Mouse (Mus musculus): Measurements from ENCODE around the gene Tsn. TPM values are rescaled to one million over a fixed set of nuclear protein-coding genes. Genes with fewer than 3 reads are reported as not detected.

The Tsn gene
- polyA plus RNA-seq, 1 experiment: 12.6 TPM

DNA sequence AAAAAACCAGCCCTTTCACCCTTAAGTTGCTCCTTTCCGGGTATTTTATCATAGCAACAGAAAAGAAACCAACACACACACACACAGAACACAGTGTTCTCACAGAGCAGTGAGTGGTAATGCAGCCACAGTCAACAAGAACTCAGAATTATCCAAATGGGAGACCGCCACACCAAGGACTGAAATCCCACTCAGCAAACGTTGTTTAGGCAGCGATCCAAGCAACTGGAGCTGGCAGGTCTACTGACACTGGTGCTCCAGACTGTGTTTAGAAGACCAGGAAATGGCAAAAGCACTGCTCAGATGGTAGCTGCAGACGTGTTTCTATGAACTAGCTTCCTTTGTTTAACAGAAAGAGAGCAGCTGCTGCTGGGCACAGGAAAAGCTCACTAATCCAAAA is 16.7 kb downstream of the Tsn start:
- 72% methylated on average over 5 of the region's 5 CpGs for WGBS
- no peak overlapping the region for H3K4me3 ChIP-seq (ENCODE audit: low read depth, low read length)
- H3K36me3 ChIP-seq (ENCODE audit: control insufficient read depth, insufficient read depth, low read length): peaks cover 25% of the 10 kb centered on the region
- H3K27me3 ChIP-seq (ENCODE audit: control insufficient read depth, insufficient read depth, low read length): no peaks in the 10 kb centered on the region
- TF ChIP-seq CTCF (IDR thresholded peaks at IDR 0.05; ENCODE audit: extremely low read depth, insufficient read length, insufficient replicate concordance, low read depth, low read length) (no peak), POLR2A (IDR thresholded peaks at IDR 0.05; ENCODE audit: low read depth, low read length) (no peak)
- no peak overlapping the region for H3K27ac ChIP-seq (ENCODE audit: insufficient read depth, low read depth, low read length)
- H3K4me1 ChIP-seq (ENCODE audit: control insufficient read depth, insufficient read depth, insufficient read length, low read length): no peaks in the 10 kb centered on the region

DNA sequence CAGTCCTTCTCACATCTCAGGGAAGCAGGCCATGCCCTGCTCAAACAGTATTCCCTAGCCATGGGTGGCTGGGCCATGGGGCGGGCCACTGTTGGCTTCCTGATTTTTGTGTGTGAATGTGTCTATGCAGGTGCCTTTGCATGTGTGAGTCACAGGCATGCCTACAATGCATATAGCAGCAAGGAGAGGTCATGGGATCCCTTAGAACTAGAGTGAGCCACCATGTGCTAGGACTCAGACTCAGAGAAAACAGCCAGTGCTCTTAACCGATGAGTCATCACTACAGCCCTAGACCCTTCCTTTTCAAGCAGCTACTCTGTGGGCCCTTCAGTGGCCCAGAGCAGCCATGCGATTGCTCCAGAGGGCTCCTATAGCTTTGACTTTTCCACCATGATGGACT is 17.3 kb downstream of the Tsn start:
- WGBS: 95% methylated on average over 3 of the region's 3 CpGs
- Histone ChIP-seq H3K27me3 (ENCODE audit: control insufficient read depth, insufficient read depth, low read length) (no peaks in the 10 kb centered on the region), H3K27ac (ENCODE audit: insufficient read depth, low read depth, low read length) (no peak overlapping the region), H3K4me3 (ENCODE audit: low read depth, low read length) (no peak overlapping the region), H3K36me3 (ENCODE audit: control insufficient read depth, insufficient read depth, low read length) (peaks cover 22% of the 10 kb centered on the region), H3K4me1 (ENCODE audit: control insufficient read depth, insufficient read depth, insufficient read length, low read length) (no peaks in the 10 kb centered on the region)
- TF ChIP-seq POLR2A (IDR thresholded peaks at IDR 0.05; ENCODE audit: low read depth, low read length) (no peak), CTCF (IDR thresholded peaks at IDR 0.05; ENCODE audit: extremely low read depth, insufficient read length, insufficient replicate concordance, low read depth, low read length) (no peak)

DNA sequence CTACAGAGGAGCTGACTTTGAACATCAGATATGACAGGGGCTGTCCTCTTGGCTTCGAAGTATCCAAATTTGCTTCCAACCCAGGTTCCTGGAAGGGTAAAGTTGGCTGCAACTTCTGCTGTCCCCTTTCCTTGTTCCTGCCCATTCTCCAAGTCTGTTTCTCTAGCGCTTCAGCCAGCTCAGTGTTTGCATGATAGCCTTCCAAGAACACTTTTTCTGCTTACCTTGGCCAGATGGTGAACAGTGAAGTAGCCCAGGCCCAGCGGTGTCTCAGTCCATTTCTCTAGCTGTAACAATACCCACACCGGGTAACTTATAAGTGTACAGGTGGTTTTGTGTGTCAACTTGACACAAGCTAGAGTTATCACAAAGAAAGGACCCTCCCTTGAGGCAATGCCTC is 19.2 kb downstream of the Tsn start:
- 85% methylated on average over 4 of the region's 4 CpGs for WGBS
- peaks cover 9% of the 10 kb centered on the region for H3K36me3 ChIP-seq (ENCODE audit: control insufficient read depth, insufficient read depth, low read length)
- no peaks in the 10 kb centered on the region for H3K4me1 ChIP-seq (ENCODE audit: control insufficient read depth, insufficient read depth, insufficient read length, low read length)
- H3K4me3 ChIP-seq (ENCODE audit: low read depth, low read length): no peak overlapping the region
- TF ChIP-seq POLR2A (IDR thresholded peaks at IDR 0.05; ENCODE audit: low read depth, low read length) (no peak), CTCF (IDR thresholded peaks at IDR 0.05; ENCODE audit: extremely low read depth, insufficient read length, insufficient replicate concordance, low read depth, low read length) (no peak)
- H3K27me3 ChIP-seq (ENCODE audit: control insufficient read depth, insufficient read depth, low read length): no peaks in the 10 kb centered on the region
- no peak overlapping the region for H3K27ac ChIP-seq (ENCODE audit: insufficient read depth, low read depth, low read length)

DNA sequence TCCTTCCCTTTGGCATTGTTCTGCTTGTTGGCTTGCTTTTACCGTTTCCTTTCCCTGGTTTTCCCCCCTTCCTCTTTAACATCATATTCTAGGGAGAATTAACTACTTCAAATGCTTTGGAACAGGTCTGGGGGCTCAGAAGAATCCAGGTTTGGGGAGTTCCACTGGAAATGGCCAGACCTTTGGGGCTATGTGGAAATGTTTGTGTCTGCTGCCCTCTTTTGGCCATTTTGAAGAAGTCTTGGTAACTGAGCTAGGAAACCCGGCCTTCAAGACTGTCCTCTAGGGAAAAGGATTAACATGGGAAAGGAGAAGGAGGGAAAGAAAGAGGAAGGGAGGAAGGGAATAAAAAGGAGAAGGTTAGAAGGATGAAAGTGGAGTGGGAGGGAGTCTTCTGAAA is 36.4 kb downstream of the Tsn start:
- no peak overlapping the region for H3K4me3 ChIP-seq (ENCODE audit: low read depth, low read length)
- no peaks in the 10 kb centered on the region for H3K36me3 ChIP-seq (ENCODE audit: control insufficient read depth, insufficient read depth, low read length)
- H3K27me3 ChIP-seq (ENCODE audit: control insufficient read depth, insufficient read depth, low read length): no peaks in the 10 kb centered on the region
- WGBS: 15% methylated on average over 2 of the region's 2 CpGs
- no peaks in the 10 kb centered on the region for H3K4me1 ChIP-seq (ENCODE audit: control insufficient read depth, insufficient read depth, insufficient read length, low read length)
- H3K27ac ChIP-seq (ENCODE audit: insufficient read depth, low read depth, low read length): no peak overlapping the region
- TF ChIP-seq CTCF (IDR thresholded peaks at IDR 0.05; ENCODE audit: extremely low read depth, insufficient read length, insufficient replicate concordance, low read depth, low read length) (peak; percentile 13; the same call in 1 of the 2 replicates), POLR2A (IDR thresholded peaks at IDR 0.05; ENCODE audit: low read depth, low read length) (no peak)

DNA sequence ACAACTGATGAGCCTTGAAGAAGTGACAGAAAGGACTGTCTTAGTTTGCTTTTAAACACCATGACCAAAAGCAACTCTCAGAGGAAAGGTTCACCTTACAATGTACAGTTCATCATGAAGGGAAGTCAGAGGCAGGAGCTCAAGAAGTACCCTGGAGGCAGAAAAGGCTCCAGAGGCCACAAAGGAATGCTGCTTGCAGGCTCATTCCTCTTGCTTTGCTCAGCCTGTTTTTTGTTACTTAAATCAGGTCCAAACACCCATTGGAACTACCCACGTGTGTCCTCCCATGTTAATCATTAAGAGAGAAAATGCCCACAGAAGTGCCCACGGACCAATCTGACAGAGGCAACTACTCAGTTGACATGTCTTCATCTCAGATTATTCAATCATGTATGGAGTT is 59.6 kb downstream of the Tsn start:
- WGBS: 35% methylated on average over 2 of the region's 2 CpGs
- Histone ChIP-seq H3K4me1 (ENCODE audit: control insufficient read depth, insufficient read depth, insufficient read length, low read length) (no peaks in the 10 kb centered on the region), H3K4me3 (ENCODE audit: low read depth, low read length) (no peak overlapping the region), H3K27me3 (ENCODE audit: control insufficient read depth, insufficient read depth, low read length) (no peaks in the 10 kb centered on the region), H3K36me3 (ENCODE audit: control insufficient read depth, insufficient read depth, low read length) (no peaks in the 10 kb centered on the region), H3K27ac (ENCODE audit: insufficient read depth, low read depth, low read length) (no peak overlapping the region)
- no peak for TF ChIP-seq CTCF (IDR thresholded peaks at IDR 0.05; ENCODE audit: extremely low read depth, insufficient read length, insufficient replicate concordance, low read depth, low read length)
- TF ChIP-seq POLR2A (IDR thresholded peaks at IDR 0.05; ENCODE audit: low read depth, low read length): no peak

Other genes with a start within 250 kb of the Tsn start
- gene Gm29106, start 135.2 kb downstream of the Tsn start, polyA plus RNA-seq (2012; rRNA removed): not detected in 2 replicates
- gene Nifk, start 10.1 kb upstream of the Tsn start, polyA plus RNA-seq (2012; rRNA removed): 0.96 and 1.5 TPM in 2 replicates
- 4.0 and 10.9 TPM in 2 replicates for gene Clasp1, start 77.3 kb upstream of the Tsn start, polyA plus RNA-seq (2012; rRNA removed)